Mouse (Mus musculus): ENCODE data around the gene Pinlyp. TPM values are rescaled to one million over a fixed set of nuclear protein-coding genes. Genes with fewer than 3 reads are reported as not detected.
"Not testable (repeated sequence)": the region's sequence is repeated elsewhere in the genome, so short reads cannot be mapped to it uniquely, and the experiment has no call there.

Gene Pinlyp
- total RNA-seq, 4 experiments from 2014 or later: 0.41 TPM; not detected in 3

- peak in 1 of 2 experiments; percentile 44 for DNase-seq (ENCODE audit: low spot score in 2 of 2)
Measured at GRCm38 (mm10) chr7:24525686-24526420, 20.1 kb downstream of the Pinlyp start.

GRCm38 (mm10) chr7:24524978-24525377, 20.9 kb downstream of the Pinlyp start:
- DNase-seq (ENCODE audit: low spot score in 2 of 2): no peak

GRCm38 (mm10) chr7:24523723-24524122, 22.2 kb downstream of the Pinlyp start:
- no peak for DNase-seq (ENCODE audit: low spot score in 2 of 2)

GRCm38 (mm10) chr7:24522805-24523204, 23.1 kb downstream of the Pinlyp start:
- DNase-seq (ENCODE audit: low spot score in 2 of 2): no peak

GRCm38 (mm10) chr7:24520054-24520453, 25.9 kb downstream of the Pinlyp start:
- not testable (repeated sequence) for DNase-seq (ENCODE audit: low spot score in 2 of 2)

DNA sequence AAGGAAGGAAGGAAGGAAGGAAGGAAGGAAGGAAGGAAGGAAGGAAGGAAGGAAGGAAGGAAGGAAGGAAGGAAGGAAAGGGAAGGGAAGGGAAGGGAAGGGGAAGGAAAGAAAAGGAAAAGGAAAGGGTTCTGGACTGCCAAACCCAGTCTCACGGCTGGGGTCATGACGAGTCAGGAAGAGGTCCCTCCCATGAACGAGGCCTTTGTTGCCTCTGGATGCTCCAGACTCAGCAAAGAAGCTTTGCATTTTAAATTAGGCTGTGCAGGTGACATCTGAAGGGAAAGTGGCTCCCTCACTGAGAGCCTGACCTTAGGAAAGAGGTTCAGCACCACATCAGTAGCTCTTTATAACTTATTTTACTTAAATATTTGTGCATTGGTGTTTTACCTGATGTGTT, 26.8 kb downstream of the Pinlyp start:
- DNase-seq (ENCODE audit: low spot score in 2 of 2): no peak

DNA sequence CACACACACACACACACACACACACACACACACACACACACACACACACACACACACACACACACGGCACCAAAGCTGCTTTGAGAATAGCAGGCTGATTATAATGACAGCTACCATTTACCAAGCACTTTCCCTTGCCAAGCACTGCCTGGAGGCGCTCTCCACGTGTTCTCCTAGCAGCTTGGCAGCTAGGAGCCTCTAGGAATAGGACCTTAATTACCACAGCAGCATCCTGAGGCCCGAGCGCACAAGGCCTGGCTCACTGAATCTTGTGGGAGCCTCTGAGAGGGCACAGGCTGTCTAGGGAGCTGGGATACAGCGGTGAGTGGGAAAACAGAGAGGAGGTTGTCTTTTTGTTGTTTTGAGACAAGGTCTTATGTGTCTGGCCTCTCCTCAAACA, 28.3 kb downstream of the Pinlyp start:
- DNase-seq (ENCODE audit: low spot score in 2 of 2): peak; percentile 59 to 66

- no peak for DNase-seq (ENCODE audit: low spot score in 2 of 2)
Measured at GRCm38 (mm10) chr7:24517077-24517476, 28.8 kb downstream of the Pinlyp start.

DNA sequence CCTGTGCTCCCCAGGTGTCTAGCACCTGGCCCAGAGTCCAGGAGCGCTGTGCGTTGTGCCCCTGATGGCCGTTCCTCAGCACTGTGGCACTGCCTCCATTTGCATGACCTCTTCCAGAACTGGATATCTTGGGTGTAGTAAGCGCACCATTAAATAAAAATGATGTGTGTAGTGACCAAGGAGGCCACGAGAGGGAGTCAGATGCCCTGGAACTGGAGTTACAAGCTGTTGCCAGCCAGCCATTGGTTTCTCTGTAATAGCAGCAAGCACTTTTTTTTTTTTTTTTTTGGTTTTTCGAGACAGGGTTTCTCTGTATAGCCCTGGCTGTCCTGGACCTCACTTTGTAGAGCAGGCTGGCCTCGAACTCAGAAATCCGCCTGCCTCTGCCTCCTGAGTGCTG, 29.6 kb downstream of the Pinlyp start:
- peak in 1 of 2 experiments; percentile 50 for DNase-seq (ENCODE audit: low spot score in 2 of 2)

DNA sequence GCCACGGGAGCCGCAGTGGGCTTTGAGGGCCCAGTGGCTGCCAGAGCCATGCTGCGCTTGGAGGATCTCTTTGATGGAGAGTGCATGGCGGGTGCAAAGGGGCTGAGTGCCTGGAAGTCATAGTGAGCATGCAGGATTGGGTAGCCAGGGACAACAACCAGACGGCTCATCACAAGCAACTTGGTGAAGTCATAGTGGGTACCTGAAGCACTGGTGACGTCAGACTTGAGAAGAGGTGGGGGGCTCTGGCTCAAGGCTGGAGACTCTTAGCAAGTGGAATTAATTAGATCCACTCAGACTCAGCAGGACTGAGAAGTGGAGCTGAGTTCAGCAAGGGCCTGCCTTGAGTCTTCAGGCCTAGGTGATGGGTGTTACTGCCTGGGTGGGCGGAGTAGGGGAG, 33.6 kb downstream of the Pinlyp start, which contains the start of gene AC161166.1:
Gene AC161166.1 (minus strand): TSS at position 101 of the 400 bp plus-strand sequence.
- no peak for DNase-seq (ENCODE audit: low spot score in 2 of 2)

GRCm38 (mm10) chr7:24507726-24508114, 38.2 kb downstream of the Pinlyp start:
- DNase-seq (ENCODE audit: low spot score in 2 of 2): no peak

DNA sequence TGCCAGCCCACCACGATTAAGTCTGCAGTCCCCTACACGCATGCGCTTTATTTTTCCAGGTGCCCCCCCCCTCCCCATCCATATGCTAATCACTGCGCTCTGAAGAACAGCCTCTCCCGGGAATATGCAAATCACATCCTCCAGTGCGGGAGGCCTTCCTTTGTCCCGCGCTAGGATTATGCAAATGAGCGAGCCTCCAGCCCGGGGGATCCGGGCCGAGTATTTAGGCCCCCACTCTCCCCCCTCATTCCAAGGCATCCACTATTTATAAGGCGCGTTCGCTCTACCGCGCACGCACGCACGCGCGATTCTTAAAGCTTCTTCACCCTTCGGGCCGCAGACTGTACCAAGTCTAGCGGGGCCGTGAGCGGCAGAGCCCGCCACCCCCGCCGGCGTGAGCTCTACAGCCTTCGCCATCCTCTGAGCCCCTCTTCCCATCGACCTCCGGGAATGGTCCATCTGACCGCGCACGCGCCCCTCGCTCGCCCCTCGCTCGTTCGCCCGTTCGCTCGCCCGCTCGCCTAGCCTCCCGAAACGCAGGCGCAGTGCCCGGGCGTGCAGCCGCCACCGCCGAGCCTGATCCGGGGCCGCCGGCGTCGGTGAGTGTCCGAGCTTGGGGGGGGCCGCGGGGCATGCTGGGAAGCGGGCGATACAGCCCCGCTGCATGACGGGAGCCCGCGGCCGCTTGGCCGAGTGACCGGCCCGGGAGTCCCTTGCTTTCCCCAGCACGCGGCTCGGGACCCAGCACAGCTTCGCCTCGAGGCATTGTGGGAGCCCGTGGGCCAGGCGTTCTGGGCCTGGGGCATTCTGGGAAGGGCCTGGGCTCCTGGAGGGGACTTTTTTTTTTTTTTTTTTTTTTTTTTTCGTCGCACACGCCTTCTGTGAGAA, 38.8 kb downstream of the Pinlyp start, which contains the start of gene Zfp428:
Gene Zfp428 (plus strand): TSS at position 169 of the 888 bp plus-strand sequence.
- DNase-seq (ENCODE audit: low spot score in 2 of 2): peak; percentile 77

DNA sequence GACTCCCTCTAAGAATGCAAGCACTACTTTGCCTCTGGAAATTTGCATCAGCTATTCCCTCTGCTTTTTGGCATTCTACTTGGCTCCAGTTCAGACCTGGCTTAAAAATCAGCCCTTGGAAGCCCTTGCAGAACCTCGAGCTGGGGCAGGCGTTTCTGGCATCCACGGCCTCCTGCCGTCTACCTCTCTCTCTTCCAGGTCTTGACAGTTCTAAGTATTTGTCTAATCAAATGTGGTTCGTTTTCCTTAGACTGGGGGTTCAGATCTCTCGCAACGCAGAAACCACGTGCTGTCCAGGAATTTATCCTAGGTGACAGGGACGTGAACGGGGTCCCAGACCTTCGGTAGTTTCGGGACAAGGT, 39.5 kb downstream of the Pinlyp start:
- DNase-seq (ENCODE audit: low spot score in 2 of 2): peak; percentile 65 to 73

DNA sequence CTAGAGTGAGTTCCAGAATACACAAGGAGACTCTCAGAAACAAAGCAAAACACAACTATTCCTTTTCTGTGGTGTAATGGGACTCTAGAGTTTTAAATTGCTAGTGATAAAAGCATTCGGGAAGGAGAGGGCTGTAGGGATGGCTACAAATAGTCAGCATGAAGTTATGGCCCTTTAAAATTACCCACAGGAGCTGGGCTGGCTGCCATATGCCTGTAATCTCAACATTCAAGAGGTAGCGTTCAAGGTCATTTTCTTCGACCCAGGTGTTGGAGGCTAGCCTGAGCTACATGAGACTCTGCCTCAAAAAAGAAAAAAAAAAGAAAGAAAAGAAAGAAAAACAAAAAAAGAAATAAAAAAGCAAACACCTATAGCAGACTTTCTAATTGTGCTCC, 39.9 kb downstream of the Pinlyp start:
- DNase-seq (ENCODE audit: low spot score in 2 of 2): no peak

DNA sequence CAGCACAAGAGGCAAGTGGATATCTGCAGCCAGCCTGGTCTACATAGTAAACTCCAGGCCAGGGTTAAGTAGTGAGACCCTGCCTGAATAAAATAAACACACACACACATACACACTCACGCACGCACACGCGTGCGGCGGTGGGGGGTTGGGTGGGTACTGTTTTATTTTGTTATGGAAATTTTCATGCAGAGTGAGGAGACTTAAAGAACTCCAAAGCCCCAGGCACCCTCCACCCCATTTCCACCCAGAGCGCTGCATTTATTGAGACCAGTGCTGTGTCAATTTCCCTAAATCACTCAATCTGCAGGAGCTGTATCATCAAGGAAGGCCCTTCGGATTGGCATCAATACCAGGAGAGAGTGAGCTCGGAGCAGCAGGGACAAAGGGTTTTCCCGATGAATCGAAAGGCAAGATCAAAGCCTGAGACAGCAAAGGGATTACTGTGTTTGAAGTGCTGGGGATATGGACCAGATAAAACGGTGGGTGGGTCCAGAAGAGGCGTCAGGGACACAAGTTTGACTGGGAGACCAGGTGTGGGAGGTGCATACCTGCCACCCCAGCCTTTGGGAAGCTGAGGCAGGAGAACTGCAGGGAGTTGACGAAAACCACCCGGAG, 40.4 kb downstream of the Pinlyp start:
- no peak for DNase-seq (ENCODE audit: low spot score in 2 of 2)

- no peak for DNase-seq (ENCODE audit: low spot score in 2 of 2)
Measured at GRCm38 (mm10) chr7:24504868-24505267, 41.0 kb downstream of the Pinlyp start.

DNA sequence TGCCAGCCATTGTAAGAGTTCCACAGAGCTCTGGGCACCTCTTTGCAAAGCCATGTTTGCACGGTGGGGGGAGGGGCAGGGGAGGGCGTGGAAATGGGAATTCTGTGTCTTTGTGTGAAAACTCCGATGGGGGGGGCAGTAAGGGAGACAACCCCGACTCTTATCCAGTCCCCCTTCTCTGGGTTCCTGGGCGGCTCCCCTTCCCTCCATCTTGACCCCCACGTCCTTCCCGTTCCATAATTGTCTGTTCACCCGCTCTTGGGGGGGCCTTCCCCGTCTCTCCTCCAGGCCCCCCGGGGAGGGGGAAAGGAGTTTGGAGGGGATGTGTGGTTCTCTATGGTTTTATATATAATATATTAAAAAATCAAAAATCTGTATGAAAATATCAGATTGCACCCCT, 41.9 kb downstream of the Pinlyp start:
- DNase-seq (ENCODE audit: low spot score in 2 of 2): no peak

GRCm38 (mm10) chr7:24501492-24501891, 44.4 kb downstream of the Pinlyp start:
- no peak for DNase-seq (ENCODE audit: low spot score in 2 of 2)

GRCm38 (mm10) chr7:24500929-24501328, 45.0 kb downstream of the Pinlyp start:
- no peak for DNase-seq (ENCODE audit: low spot score in 2 of 2)

GRCm38 (mm10) chr7:24499856-24500577, 45.9 kb downstream of the Pinlyp start:
- DNase-seq (ENCODE audit: low spot score in 2 of 2): no peak

All from layer of hippocampus, adult 8-10 months (tissue).